Mouse (Mus musculus): ENCODE results near the gene Uhrf1. TPM values are rescaled to one million over a fixed set of nuclear protein-coding genes. Genes with fewer than 3 reads are reported as not detected.

Uhrf1 gene
- polyA plus RNA-seq, 1 experiment, result 16.3 TPM

- WGBS, result 1% methylated on average over 20 of the region's 21 CpGs
- H3K36me3 ChIP-seq (ENCODE audit: control insufficient read depth, insufficient read depth, low read length), result peaks cover 47% of the 10 kb centered on the region
- H3K4me3 ChIP-seq (ENCODE audit: low read depth, low read length), result peak within 1 kb of the TSS; percentile 86
- H3K27ac ChIP-seq (ENCODE audit: insufficient read depth, low read depth, low read length), result peak within 1 kb of the TSS; percentile 96
- peaks cover 42% of the 10 kb centered on the region for H3K4me1 ChIP-seq (ENCODE audit: control insufficient read depth, insufficient read depth, insufficient read length, low read length)
- TF ChIP-seq POLR2A (IDR thresholded peaks at IDR 0.05; ENCODE audit: low read depth, low read length) (peak; percentile 71), CTCF (IDR thresholded peaks at IDR 0.05; ENCODE audit: extremely low read depth, insufficient read length, insufficient replicate concordance, low read depth, low read length) (no peak; the same call in 1 of the 2 replicates)
- H3K27me3 ChIP-seq (ENCODE audit: control insufficient read depth, insufficient read depth, low read length), result no peaks in the 10 kb centered on the region
Observed at GRCm38 (mm10) chr17:56276643-56277566, 26.2 kb upstream of the Uhrf1 start, which contains the start of gene Ticam1. TSS of gene Ticam1 (minus strand) at chr17:56276786.

- peaks cover 42% of the 10 kb centered on the region for H3K36me3 ChIP-seq (ENCODE audit: control insufficient read depth, insufficient read depth, low read length)
- peak overlapping the region; percentile 87 for H3K27ac ChIP-seq (ENCODE audit: insufficient read depth, low read depth, low read length)
- TF ChIP-seq POLR2A (IDR thresholded peaks at IDR 0.05; ENCODE audit: low read depth, low read length) (no peak), CTCF (IDR thresholded peaks at IDR 0.05; ENCODE audit: extremely low read depth, insufficient read length, insufficient replicate concordance, low read depth, low read length) (peak; percentile 20; the same call in 1 of the 2 replicates)
- no peaks in the 10 kb centered on the region for H3K27me3 ChIP-seq (ENCODE audit: control insufficient read depth, insufficient read depth, low read length)
- peaks cover 37% of the 10 kb centered on the region for H3K4me1 ChIP-seq (ENCODE audit: control insufficient read depth, insufficient read depth, insufficient read length, low read length)
- WGBS, result 17% methylated on average over 2 of the region's 2 CpGs
- no peak overlapping the region for H3K4me3 ChIP-seq (ENCODE audit: low read depth, low read length)
Observed at GRCm38 (mm10) chr17:56277567-56277893, 25.6 kb upstream of the Uhrf1 start.

- H3K27ac ChIP-seq (ENCODE audit: insufficient read depth, low read depth, low read length), result peak overlapping the region; percentile 87
- 55% methylated on average over 5 of the region's 5 CpGs for WGBS
- peaks cover 49% of the 10 kb centered on the region for H3K36me3 ChIP-seq (ENCODE audit: control insufficient read depth, insufficient read depth, low read length)
- no peaks in the 10 kb centered on the region for H3K27me3 ChIP-seq (ENCODE audit: control insufficient read depth, insufficient read depth, low read length)
- peaks cover 37% of the 10 kb centered on the region for H3K4me1 ChIP-seq (ENCODE audit: control insufficient read depth, insufficient read depth, insufficient read length, low read length)
- H3K4me3 ChIP-seq (ENCODE audit: low read depth, low read length), result no peak overlapping the region
- TF ChIP-seq POLR2A (IDR thresholded peaks at IDR 0.05; ENCODE audit: low read depth, low read length), result no peak
- TF ChIP-seq CTCF (IDR thresholded peaks at IDR 0.05; ENCODE audit: extremely low read depth, insufficient read length, insufficient replicate concordance, low read depth, low read length), result no peak
Observed at GRCm38 (mm10) chr17:56278340-56278739, 24.8 kb upstream of the Uhrf1 start.

GRCm38 (mm10) chr17:56279481-56280155 is 23.5 kb upstream of the Uhrf1 start:
- peaks cover 25% of the 10 kb centered on the region for H3K4me1 ChIP-seq (ENCODE audit: control insufficient read depth, insufficient read depth, insufficient read length, low read length)
- H3K4me3 ChIP-seq (ENCODE audit: low read depth, low read length), result no peak overlapping the region
- H3K27me3 ChIP-seq (ENCODE audit: control insufficient read depth, insufficient read depth, low read length), result no peaks in the 10 kb centered on the region
- H3K27ac ChIP-seq (ENCODE audit: insufficient read depth, low read depth, low read length), result no peak overlapping the region
- peaks cover 49% of the 10 kb centered on the region for H3K36me3 ChIP-seq (ENCODE audit: control insufficient read depth, insufficient read depth, low read length)
- TF ChIP-seq POLR2A (IDR thresholded peaks at IDR 0.05; ENCODE audit: low read depth, low read length) (no peak), CTCF (IDR thresholded peaks at IDR 0.05; ENCODE audit: extremely low read depth, insufficient read length, insufficient replicate concordance, low read depth, low read length) (no peak)
- 91% methylated on average over 12 of the region's 12 CpGs for WGBS

GRCm38 (mm10) chr17:56281193-56281592 is 21.9 kb upstream of the Uhrf1 start:
- WGBS, result 81% methylated on average over 12 of the region's 12 CpGs
- no peak overlapping the region for H3K27ac ChIP-seq (ENCODE audit: insufficient read depth, low read depth, low read length)
- peaks cover 25% of the 10 kb centered on the region for H3K4me1 ChIP-seq (ENCODE audit: control insufficient read depth, insufficient read depth, insufficient read length, low read length)
- no peak overlapping the region for H3K4me3 ChIP-seq (ENCODE audit: low read depth, low read length)
- no peaks in the 10 kb centered on the region for H3K27me3 ChIP-seq (ENCODE audit: control insufficient read depth, insufficient read depth, low read length)
- peaks cover 65% of the 10 kb centered on the region for H3K36me3 ChIP-seq (ENCODE audit: control insufficient read depth, insufficient read depth, low read length)
- TF ChIP-seq CTCF (IDR thresholded peaks at IDR 0.05; ENCODE audit: extremely low read depth, insufficient read length, insufficient replicate concordance, low read depth, low read length) (no peak), POLR2A (IDR thresholded peaks at IDR 0.05; ENCODE audit: low read depth, low read length) (no peak)

- Histone ChIP-seq H3K4me3 (ENCODE audit: low read depth, low read length) (no peak overlapping the region), H3K27me3 (ENCODE audit: control insufficient read depth, insufficient read depth, low read length) (no peaks in the 10 kb centered on the region), H3K36me3 (ENCODE audit: control insufficient read depth, insufficient read depth, low read length) (peaks cover 74% of the 10 kb centered on the region), H3K27ac (ENCODE audit: insufficient read depth, low read depth, low read length) (no peak overlapping the region), H3K4me1 (ENCODE audit: control insufficient read depth, insufficient read depth, insufficient read length, low read length) (peaks cover 25% of the 10 kb centered on the region)
- no peak for TF ChIP-seq CTCF (IDR thresholded peaks at IDR 0.05; ENCODE audit: extremely low read depth, insufficient read length, insufficient replicate concordance, low read depth, low read length)
- no peak for TF ChIP-seq POLR2A (IDR thresholded peaks at IDR 0.05; ENCODE audit: low read depth, low read length)
- WGBS, result 85% methylated on average over 4 of the region's 4 CpGs
Observed at GRCm38 (mm10) chr17:56282802-56283201, 20.3 kb upstream of the Uhrf1 start.

- H3K27ac ChIP-seq (ENCODE audit: insufficient read depth, low read depth, low read length), result no peak overlapping the region
- TF ChIP-seq CTCF (IDR thresholded peaks at IDR 0.05; ENCODE audit: extremely low read depth, insufficient read length, insufficient replicate concordance, low read depth, low read length) (no peak), POLR2A (IDR thresholded peaks at IDR 0.05; ENCODE audit: low read depth, low read length) (no peak)
- peaks cover 71% of the 10 kb centered on the region for H3K36me3 ChIP-seq (ENCODE audit: control insufficient read depth, insufficient read depth, low read length)
- H3K27me3 ChIP-seq (ENCODE audit: control insufficient read depth, insufficient read depth, low read length), result no peaks in the 10 kb centered on the region
- no peak overlapping the region for H3K4me3 ChIP-seq (ENCODE audit: low read depth, low read length)
- peaks cover 20% of the 10 kb centered on the region for H3K4me1 ChIP-seq (ENCODE audit: control insufficient read depth, insufficient read depth, insufficient read length, low read length)
- 91% methylated on average over 8 of the region's 8 CpGs for WGBS
Observed at GRCm38 (mm10) chr17:56283316-56283715, 19.8 kb upstream of the Uhrf1 start.

Measured in small intestine, adult 2 months (tissue).